Mouse (Mus musculus) testis, postnatal 14 days (tissue): ENCODE data around the gene Samt1.
"Not testable (repeated sequence)": the region's sequence is repeated elsewhere in the genome, so short reads cannot be mapped to it uniquely, and the experiment has no call there.

Experiments
- DNase-seq: peaks from one replicate; pipeline ENCODE4 v3.0.0; 2021; ENCODE audit warnings: low spot score

Samt1 gene

GRCm38 (mm10) chrX:154012540-154012939, at the start of gene Samt1:
Gene Samt1, minus strand, starts transcription at chrX:154012640.
- not testable (repeated sequence) for DNase-seq

- DNase-seq, result not testable (repeated sequence)
These were observed 42.5 kb upstream of the Samt1 start, which contains the start of gene Gm10057 for GRCm38 (mm10) chrX:154054939-154055338. Gene Gm10057, minus strand, starts transcription at chrX:154055039.

GRCm38 (mm10) chrX:154033727-154034126, 21.3 kb upstream of the Samt1 start, which contains the start of gene 4921511M17Rik:
Gene 4921511M17Rik, minus strand, starts transcription at chrX:154033827.
- DNase-seq, result not testable (repeated sequence)

GRCm38 (mm10) chrX:153976914-153977313, 35.5 kb downstream of the Samt1 start:
- DNase-seq, result not testable (repeated sequence)

- not testable (repeated sequence) for DNase-seq
These were observed 36.0 kb downstream of the Samt1 start for GRCm38 (mm10) chrX:153976467-153976866.

- DNase-seq, result no peak
These were observed 38.0 kb downstream of the Samt1 start for GRCm38 (mm10) chrX:153974450-153974849.

GRCm38 (mm10) chrX:153952866-153953265, 59.6 kb downstream of the Samt1 start:
- not testable (repeated sequence) for DNase-seq
